Mouse (Mus musculus): ENCODE data around the gene Khdc4.

Gene Khdc4

DNA sequence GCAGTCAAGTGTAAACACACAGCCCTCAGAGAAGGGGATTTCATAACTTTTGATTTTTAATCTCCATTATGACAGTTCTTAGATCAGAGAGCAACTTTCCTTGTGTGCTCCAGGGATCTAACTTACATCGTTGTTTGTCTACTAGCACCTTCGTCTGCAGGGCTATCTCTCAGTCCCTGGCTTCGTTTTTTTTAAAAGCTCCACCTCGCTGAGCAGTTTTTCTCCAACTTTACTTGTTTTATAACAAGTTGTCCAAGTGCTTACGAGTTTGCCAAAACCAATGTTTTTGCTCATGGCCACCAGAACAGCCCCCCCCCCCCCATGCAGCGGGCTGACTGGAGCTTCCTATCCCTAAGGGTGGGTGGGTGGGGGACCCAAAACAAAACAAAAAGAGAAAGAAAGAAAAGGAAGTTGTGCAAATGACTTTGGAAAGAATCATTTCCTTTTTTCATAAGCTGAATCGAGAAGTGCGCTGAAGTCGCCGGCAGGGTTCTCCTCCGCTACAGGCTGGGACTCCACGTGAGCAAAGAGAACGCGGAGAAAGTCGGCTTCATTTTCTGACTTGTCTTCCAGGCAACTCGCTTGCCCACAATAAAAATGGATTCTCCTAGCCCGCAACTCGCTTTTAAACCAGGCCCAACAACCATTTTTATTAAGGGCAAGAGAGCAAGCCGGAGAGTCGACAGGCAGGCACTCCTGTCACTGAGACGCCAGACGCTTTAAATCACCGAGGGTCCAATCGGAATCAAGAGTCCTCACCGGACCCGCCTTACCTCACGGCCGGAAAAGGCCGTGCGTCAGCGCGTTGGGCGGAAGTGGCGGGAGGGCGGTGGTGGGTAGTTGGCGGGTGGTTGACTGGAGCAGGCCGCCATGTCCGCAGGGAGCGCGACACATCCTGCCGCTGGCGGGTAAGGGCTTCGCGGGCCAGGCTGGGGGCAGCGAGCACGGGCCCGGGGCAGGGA, at the start of gene Khdc4:
TSS of gene Khdc4 (plus strand) at position 824 of the 962 bp plus-strand sequence.
- peak; percentile 90 for DNase-seq (ENCODE audit: low read depth, low spot score)

DNA sequence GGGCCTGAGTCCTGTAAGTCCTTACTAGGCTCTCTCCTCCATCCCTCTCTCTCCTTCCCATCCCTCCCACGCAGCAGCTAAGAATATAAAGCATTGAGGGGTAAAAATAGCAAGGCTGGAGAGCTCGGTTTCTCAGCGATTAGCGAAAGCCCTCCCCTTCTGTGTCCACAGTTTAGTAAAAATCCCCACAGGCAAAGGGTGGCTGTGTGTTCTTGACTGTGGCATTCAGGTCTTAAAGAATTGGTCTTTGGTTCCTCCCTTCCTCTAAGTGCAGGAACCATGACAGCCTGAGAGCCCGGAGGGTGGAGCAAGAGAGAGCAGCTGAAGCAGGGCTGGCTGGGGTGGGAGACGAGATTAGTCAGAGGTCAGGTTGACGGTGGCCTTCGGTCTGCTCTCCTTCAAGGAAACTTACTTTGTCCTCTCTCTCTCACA, 49.0 kb upstream of the Khdc4 start:
- DNase-seq (ENCODE audit: low read depth, low spot score) = no peak

- DNase-seq (ENCODE audit: low read depth, low spot score) = no peak
These were observed 48.5 kb upstream of the Khdc4 start for GRCm38 (mm10) chr3:88637134-88637533.

- no peak for DNase-seq (ENCODE audit: low read depth, low spot score)
These were observed 46.4 kb upstream of the Khdc4 start for GRCm38 (mm10) chr3:88639239-88639638.

- no peak for DNase-seq (ENCODE audit: low read depth, low spot score)
These were observed 44.9 kb upstream of the Khdc4 start for GRCm38 (mm10) chr3:88640676-88641075.

DNA sequence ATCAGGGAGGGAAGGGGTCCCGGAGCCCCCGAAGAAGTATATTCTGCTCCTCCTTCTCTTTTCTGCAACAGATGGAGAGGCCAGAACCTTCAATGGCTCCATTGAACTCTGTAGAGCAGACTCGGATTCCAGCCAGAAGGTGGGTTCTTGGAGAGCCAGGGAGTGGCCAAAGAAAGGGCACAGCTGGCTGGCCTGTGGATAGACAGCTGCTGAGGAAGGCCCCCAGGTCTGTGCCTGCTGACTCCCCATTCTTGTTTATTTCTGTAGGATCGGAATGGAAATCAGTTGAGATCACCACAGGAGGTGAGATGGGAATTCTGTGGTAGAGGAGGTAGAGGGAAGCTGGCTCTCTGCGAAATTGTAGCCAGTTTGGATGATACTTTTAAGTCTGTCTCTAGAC, 42.5 kb upstream of the Khdc4 start:
- DNase-seq (ENCODE audit: low read depth, low spot score) = no peak

GRCm38 (mm10) chr3:88645937-88646336, 39.7 kb upstream of the Khdc4 start:
- DNase-seq (ENCODE audit: low read depth, low spot score) = no peak

DNA sequence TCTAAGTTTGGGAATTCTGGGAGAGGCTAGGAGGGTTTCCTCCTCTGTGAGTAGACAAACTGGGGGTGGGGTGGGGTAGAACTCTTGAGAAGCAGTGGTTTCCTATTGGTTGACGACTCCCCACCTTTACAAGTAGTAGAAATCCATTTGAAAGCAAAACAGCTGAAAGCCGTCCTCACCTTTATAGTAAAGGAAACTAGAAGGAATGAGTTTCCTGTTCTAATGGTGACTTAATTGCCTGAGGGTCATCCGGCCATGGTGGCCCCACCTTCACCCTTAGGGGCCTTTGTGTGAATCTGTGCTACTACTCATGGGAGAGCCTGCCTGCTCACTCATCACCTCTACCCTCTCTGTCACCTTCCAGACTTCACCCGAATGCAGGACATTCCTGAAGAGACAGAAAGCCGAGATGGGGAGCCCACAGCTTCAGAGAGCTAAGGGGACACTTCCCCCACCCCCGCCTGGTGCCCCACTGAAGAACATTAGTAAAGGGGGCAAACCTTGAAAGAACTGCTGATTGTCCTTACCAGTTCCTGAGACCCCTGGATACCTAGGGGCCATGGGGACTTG, 39.1 kb upstream of the Khdc4 start:
- DNase-seq (ENCODE audit: low read depth, low spot score) = no peak

GRCm38 (mm10) chr3:88647076-88647475, 38.5 kb upstream of the Khdc4 start:
- DNase-seq (ENCODE audit: low read depth, low spot score) = no peak

DNA sequence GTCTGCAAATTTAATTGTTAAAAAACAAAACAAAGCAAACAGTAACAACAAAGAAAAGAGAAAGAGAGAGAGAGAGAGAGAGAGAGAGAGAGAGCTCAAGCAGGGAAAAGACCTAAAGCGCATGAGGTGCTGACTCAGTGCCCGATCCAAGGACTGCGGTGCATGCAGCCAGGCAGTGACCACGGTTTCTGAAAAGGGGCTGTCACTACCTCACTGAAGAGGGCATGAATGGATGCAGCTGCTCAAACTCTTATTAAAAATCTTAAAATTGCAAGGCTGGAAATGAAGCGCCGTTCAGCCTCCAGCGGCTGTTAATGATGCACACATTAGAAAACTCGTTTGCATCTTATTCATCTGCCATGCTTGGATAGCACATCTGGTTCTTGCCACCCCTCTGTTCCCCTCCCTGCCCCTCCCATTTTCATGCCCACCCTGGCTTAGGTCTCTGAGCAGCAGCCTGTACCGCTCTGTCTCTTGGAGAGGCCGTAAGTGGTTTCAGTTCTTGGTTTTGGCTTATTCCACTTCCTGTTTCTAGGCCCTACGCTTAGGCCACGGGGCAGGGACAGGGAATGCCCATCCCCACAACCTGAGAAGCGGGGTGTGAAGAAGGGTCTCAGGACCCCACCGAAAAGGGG, 37.7 kb upstream of the Khdc4 start:
- DNase-seq (ENCODE audit: low read depth, low spot score) = no peak

- no peak for DNase-seq (ENCODE audit: low read depth, low spot score)
These were observed 37.0 kb upstream of the Khdc4 start for GRCm38 (mm10) chr3:88648452-88649168.

DNA sequence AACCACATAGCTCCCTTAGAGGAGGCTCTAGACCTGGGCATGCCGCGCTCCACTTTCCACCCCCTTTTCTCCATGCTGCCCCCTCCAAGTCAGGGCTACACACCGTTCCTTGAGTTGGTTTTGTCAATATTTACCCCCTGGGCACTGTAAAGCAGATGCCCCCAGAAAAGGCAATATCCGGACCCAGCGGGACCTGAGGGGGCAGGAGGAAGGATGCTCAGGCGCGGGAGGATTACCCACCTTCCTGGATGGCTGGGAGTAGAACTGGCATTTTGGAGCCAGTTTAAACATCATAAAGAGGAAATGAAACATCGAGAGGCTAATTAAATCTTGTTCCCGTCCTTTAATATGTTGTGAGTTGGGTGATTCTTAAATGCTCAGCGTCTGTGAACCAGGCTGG, 36.4 kb upstream of the Khdc4 start:
- DNase-seq (ENCODE audit: low read depth, low spot score) = no peak

GRCm38 (mm10) chr3:88649967-88650366, 35.6 kb upstream of the Khdc4 start:
- no peak for DNase-seq (ENCODE audit: low read depth, low spot score)

- no peak for DNase-seq (ENCODE audit: low read depth, low spot score)
These were observed 34.7 kb upstream of the Khdc4 start for GRCm38 (mm10) chr3:88650713-88651504.

DNA sequence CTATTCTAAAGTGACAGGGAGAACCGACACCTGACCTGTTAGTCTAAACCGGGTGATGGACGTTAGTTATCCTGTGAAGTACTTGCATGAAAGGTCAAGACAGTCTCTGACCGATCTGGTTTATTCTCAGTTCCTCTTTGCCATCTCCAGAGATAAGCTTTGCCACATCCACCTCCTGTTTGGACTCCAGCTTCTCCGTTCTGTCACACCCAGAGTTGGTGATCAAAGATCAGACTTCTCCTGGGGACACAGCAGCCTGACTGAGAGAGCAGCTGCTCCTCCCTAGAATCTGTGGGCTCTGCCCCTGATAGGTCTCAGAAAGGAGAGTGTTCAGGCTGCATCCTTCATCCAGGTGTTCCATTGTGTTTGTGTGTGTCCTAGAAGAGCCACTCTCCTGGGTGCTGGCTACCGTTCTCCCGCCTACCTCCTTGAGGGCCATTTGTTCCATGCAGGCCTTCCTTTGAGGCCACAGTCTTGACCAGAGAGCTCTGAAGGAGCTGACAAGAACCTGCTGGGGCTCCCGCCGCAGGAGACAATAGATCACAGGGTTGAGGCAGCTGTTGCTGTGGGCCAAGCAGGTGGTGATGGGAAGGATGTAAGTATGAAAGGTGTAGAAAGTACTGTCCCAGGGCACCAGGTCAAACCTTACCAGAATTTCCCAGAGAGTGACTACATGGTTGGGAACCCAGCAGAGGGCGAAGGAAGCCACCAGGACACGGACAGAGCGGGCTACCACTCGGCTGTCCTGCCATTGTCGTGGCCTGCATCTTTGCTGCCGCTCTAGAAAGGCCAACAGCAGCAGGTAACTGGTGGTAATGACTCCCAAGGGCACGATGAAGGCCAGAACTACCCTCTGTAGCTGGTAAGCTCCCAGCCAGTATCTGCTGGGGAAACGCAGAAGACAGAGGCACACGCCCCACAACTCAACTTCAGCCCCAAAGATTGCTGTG, 33.7 kb upstream of the Khdc4 start:
- DNase-seq (ENCODE audit: low read depth, low spot score) = no peak

DNA sequence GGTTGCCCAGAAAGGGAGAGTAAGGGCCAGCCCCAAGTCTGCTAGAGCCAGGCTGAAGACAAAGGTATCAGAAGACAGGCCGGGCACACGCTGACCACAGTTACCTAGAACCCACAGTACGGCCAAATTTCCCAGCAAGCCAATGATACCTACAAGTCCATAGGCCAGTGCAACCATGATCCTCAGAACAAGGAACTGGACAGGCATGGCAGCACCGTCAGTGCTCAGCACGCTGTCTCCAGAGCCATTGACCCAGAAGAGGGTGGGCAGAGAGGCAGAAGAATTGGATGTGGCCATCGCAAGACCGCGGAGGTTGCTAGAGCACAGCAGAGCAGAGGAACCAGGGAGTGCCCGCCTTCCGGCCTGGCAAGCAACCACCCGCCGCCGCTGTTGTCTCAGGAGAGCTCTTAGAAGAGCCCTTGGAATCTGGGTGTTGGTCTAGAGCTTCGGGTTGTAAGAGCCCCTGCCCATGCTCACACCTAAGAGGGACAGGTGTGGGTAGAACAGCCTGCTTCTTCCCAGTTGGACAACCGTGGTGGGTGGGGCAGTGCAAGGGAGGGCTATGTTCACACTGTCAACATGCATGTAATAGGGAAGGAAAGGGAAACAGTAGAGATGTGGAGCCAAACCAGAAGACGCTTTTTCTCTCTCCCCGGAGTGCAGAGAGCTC, 32.6 kb upstream of the Khdc4 start, which contains the start of gene Rxfp4:
TSS of gene Rxfp4 (minus strand) at position 297 of the 670 bp plus-strand sequence.
- no peak for DNase-seq (ENCODE audit: low read depth, low spot score)

GRCm38 (mm10) chr3:88653516-88654370, 31.9 kb upstream of the Khdc4 start:
- DNase-seq (ENCODE audit: low read depth, low spot score) = no peak

DNA sequence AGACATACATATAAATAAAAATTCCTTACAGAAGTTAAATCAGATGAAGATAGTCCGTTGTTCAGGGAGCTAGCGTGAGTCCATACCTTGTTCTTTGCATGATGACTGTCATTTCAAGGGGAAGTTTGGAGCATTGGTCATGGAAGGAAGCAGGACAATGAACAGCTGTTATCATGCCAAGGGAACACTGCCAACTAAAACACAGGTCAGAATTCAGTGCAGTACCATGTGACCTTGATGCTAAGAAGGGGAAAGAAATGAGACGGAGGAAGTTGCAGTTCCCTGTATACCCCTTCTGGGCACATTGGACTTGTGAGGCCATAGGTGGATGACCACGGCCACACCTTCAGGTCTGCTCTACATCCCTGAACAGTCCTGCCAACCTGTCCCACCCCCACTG, 31.0 kb upstream of the Khdc4 start:
- no peak for DNase-seq (ENCODE audit: low read depth, low spot score)

Data from c-Kit-negative CD71-positive TER-119-positive erythroid progenitor cells, embryonic 14.5 days (primary cell).